Mouse (Mus musculus) gastrocnemius, postnatal 10 days (tissue): ENCODE results near the gene Zmynd8. TPM values are rescaled to one million over a fixed set of nuclear protein-coding genes. Genes with fewer than 3 reads are reported as not detected.

ENCODE experiments used
- DNase-seq: peaks from one replicate; pipeline ENCODE4 v3.0.0; 2021; ENCODE audit warnings: mixed read lengths
- total RNA-seq, 2 experiments: library from RNA; stranded (reverse); gene quantifications; 2 replicates each; pipeline ENCODE4 v1.2.3; 2021

The Zmynd8 gene
- total RNA-seq, 2 experiments from 2014 or later, result 29.6 to 30.4 TPM

- DNase-seq, result no peak
These were observed 66.1 kb downstream of the Zmynd8 start for GRCm38 (mm10) chr2:165832720-165833119.

DNA sequence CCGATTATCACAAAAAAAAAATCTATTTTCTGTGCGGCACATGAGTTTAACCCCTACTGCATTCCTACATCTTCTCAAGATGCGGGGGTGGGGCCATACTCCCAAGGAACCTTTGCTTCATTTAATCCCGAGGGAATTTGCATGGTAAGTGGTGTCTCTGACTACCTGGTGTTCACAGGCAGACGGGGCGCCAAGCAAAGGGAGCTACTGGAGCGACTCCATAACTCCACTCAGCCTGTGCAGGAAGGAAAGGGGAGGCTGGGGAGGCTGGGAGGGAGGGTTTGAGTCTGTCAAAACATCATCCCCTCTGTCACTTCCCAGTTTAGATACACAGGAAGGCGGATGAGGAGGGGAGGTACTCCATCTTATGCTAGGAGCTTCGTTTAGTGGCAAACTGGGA is 66.5 kb downstream of the Zmynd8 start:
- DNase-seq, result no peak

DNA sequence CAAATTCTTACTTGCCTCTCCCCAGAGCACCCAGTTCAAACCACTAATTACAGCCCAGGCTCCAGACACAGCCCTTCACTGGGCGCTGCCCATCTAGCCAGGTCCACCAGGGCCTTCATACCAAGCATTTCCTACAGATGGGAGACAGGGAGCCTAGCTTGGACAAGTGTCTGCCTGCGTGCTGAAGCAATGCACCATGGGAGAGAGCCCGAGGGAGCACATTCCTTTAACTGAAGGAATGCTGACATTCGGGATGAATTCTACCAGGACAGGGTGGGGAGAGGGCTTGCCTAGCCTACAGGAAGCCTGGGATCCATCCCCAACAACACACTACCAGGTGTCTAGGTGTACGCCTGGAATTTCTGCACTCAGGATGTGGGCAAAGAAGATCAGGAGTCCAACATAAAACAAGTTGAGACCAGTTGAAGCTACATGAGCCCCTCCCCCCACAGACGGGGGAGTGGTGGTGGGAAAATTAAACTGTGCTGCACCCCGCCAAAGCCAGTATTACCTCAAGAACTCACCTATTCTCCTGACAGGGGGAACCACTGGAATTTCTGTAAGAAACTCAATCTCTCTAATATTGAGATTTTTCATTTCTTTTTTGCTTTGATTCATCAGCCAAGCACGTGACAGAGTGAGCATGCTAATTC is 67.1 kb downstream of the Zmynd8 start:
- no peak for DNase-seq

GRCm38 (mm10) chr2:165828770-165829169 is 70.0 kb downstream of the Zmynd8 start:
- no peak for DNase-seq

GRCm38 (mm10) chr2:165825964-165826712 is 72.7 kb downstream of the Zmynd8 start:
- DNase-seq, result peak; percentile 85

- DNase-seq, result no peak
These were observed 73.4 kb downstream of the Zmynd8 start for GRCm38 (mm10) chr2:165825261-165825900.

GRCm38 (mm10) chr2:165824826-165825225 is 74.0 kb downstream of the Zmynd8 start:
- no peak for DNase-seq

GRCm38 (mm10) chr2:165822478-165822877 is 76.3 kb downstream of the Zmynd8 start:
- no peak for DNase-seq

DNA sequence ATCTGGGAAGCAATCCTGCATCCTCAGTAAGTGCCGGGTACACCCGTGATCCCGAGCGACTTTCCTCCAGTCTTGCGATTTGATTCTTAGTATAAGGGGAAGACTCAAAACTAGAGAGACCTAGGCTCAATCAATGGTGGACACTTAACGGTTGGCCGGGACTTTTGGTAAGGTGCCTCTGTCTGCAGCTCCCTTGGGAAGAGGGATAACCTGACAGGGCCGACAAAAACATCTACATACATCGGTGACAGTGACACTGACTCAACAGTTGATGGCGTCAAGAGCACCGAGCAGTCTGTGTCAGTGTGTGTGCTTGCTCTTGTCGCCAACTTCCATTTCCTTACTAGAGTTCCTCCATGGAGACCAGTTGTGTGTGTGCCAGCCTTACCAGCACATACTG is 77.1 kb downstream of the Zmynd8 start:
- DNase-seq, result no peak

DNA sequence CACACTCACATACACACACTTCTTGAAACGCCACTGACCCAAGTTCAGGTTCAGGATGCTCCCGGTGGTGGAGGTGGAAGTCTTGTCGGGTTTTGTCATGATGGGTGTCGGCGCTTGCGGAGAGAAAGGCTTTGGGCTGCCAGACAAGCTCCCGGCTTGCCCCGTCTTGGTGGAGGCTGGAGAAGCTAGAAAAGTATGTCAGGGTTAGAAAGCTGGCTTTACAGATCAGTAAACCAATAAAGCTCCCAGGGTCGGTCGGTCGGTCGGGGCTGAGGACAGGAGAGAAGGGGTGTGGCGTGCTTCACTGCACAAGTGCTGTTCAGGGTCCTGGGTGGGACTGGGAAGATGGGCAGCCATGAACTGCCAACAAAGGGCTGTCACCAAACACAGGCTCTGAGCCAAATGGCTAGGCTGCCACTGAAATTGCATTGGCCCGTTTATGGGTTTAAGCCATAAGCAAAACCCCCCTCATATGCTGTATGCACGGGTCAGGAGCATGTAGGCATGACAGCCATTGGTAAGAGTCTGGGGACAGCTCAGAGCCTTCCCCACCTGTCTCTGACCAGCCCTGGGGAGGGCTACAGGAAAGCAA is 78.2 kb downstream of the Zmynd8 start:
- DNase-seq, result no peak

DNA sequence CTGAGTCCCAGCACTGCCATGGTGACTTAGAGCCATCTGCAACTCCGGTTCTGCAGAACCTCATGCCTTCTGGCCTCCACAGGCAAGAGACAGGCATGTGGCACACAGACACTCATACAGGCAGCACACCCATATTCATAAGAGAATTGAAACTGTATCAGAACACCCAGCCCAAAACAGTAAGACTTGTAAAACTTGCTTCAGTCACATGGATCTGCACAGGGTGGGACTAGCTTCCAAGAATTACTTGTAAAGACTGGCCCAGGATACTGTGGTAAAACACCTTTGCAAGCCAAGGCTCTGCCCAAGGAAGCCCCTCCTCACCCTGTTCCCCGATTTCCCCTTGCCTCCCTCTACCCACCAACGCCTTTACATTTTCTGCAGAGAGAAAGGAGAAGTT is 78.7 kb downstream of the Zmynd8 start:
- no peak for DNase-seq

- peak; percentile 55 for DNase-seq
These were observed 79.5 kb downstream of the Zmynd8 start for GRCm38 (mm10) chr2:165818985-165819948.

- DNase-seq, result no peak
These were observed 80.2 kb downstream of the Zmynd8 start for GRCm38 (mm10) chr2:165818570-165818969.

GRCm38 (mm10) chr2:165817437-165817836 is 81.4 kb downstream of the Zmynd8 start:
- no peak for DNase-seq

DNA sequence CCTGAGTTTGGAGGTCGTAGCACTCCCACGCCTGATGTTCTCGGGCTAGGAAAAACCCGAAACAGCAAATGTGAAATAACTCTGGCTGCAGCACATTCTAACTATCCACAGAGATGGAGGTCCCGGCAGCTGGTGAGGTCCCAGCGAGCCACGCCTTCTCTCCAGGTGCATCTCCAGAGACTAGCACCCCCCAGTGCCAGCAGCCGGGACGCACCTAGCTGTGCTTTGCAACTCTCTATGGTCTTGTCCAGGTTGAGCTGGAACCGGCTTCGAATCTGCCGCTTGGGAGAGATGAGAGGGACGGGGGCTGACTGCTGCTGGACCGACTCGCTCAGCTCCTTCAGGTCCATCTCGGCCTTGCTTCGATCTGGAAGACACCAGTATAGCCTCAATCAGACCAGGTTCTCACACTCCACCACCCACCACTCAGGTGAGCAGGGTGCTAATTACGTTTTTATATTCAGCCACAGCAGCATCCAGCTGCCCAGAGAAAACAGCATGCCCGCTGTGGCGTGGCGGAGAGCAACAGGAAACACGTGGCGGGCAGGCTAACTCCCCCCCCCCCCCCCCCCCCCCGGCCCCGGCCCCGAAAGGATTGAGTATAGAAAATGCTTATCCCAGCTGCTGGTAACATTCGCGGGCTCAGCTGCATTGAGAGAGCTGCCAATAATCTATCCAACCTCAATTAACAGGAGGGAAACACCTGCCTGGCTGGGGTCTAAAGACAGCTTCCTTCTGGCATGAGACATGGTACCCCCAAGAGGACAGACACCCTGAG is 83.5 kb downstream of the Zmynd8 start:
- DNase-seq, result no peak

DNA sequence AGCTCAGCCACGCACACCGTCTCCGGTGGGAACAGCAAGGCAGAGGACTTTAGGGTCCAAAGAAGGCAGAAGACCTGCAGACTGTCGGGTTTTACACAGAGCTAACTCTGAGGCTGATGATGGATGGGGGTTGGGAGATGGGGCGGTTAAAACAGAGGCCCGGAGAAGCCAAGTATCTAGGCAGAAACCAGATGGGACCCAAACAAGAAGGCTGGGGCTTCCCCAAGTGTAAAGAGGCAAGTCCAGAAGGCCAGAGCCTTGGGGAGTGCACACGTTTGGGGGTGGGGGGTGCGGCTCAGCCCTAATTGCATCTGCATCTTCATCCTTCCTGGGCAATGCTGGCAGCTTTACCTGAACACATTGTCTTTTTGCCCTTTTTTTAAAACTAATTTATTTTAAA is 85.9 kb downstream of the Zmynd8 start:
- no peak for DNase-seq

GRCm38 (mm10) chr2:165811536-165811935 is 87.3 kb downstream of the Zmynd8 start:
- peak; percentile 46 for DNase-seq

- DNase-seq, result no peak
These were observed 88.8 kb downstream of the Zmynd8 start for GRCm38 (mm10) chr2:165809901-165810477.

DNA sequence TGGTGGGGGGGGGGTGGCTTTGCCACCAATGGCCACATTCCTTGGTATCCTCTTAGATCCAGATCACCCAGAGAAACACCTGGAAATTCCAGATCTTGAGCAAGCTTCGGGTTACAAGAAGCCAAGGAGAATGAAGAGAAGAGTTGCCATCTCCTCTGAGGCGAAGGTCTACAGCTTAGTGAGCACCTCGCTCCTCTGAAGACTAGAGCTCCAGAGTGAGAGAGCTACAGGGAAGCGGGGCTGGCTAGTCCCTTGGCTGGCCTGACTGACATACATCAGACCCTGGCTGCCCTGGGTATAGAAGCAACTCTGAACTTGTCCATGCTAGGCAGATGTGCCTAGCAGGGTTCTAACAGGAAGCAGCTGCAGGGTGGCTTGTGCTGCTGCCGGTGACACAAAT is 89.7 kb downstream of the Zmynd8 start:
- no peak for DNase-seq

DNA sequence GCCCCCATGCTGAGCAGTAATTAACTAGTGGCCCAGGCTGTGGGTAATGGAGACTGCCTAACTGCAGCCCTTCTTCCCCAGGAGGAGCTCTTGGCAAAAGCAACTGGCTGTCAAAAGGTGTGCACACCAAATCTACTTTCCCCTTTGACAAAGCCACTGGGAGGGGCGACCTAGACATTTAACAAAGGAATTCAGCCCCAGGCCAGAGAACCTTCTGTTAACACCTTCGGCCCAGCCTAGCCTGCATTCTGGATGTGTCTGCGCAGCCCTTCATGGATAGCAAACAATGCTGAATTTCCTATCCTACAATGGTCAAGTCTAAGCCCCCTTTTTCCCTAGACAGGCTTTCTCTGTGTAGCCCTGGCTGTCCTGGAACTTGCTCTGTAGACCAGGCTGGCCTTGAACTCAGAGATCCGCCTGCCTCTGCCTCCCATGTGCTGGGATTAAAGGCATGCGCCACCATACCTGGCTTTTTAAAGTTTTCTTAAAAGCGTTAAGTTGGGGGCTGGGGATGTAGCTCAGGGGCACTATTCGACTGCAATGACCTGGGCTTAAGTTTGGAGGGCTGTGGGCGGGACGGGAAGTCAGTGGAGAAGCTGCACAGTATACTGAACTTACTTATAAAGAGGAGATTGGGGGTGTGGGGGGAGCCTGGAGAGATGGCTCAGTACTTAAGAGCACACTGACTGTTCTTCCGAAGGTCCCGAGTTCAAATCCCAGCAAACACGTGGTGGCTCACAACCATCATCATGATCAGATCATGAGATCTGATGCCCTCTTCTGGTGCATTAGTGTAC is 90.4 kb downstream of the Zmynd8 start:
- no peak for DNase-seq
